Mouse (Mus musculus) kidney, adult 2 months (tissue): ENCODE results near the gene Nadk2.

Source experiments
- CTCF ChIP-seq: fragments of 200-500 bp; conservative IDR thresholded peaks from 2 replicates; pipeline ENCODE4 v1.5.1; 2011; ENCODE audit warnings: low read depth, mild to moderate bottlenecking, control low read depth, low read length, moderate library complexity, mixed read lengths; ENCODE audit not compliant: insufficient read depth, insufficient read length
- POLR2A ChIP-seq: fragments of 200-500 bp; IDR thresholded peaks from one replicate; pipeline ENCODE4 v1.6.1; 2011; ENCODE audit warnings: low read depth, low read length, control low read depth

GRCm38 (mm10) chr15:9087421-9087820 lies 16.4 kb downstream of the Nadk2 start:
- no peak for TF ChIP-seq CTCF
- TF ChIP-seq POLR2A: no peak
